In the genomic region with DNA sequence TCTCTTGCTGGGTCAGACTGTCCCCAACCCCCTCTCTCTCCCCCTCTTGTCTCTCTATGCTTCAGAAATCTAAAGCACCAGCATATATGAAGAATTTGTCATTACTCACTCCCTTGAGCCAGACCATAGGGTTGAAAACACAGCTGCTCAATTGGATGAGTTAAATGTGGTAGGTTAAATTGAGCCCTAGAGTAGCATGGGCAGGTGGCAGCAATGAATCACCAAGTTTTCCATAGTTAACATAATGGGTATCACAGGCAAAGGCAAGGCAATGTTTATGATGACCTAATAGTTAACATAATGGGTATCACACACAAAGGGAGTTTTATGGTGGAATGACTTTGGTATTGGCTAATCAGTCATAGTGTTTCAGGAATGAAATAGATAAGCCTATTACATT, we compare ENCODE assay signal across 25 mouse cellular contexts.
"Had no signal": no experiment of that assay in that cellular context is flagged by ENCODE, and none has a peak within 500 bp of the region (broad histone marks: within the 10 kb centered on the region; RNA-seq: fewer than 3 reads in every experiment).

No protein-coding gene starts in this region.

- H3K9me3 ChIP-seq: heart, embryonic 13.5 days; heart, embryonic 15.5 days; hindbrain, embryonic 13.5 days; hindbrain, embryonic 15.5 days; kidney, embryonic 15.5 days; limb, embryonic 13.5 days; limb, embryonic 15.5 days; liver, embryonic 12.5 days had no signal

- H3K36me3 ChIP-seq: heart, embryonic 13.5 days; heart, embryonic 15.5 days; hindbrain, embryonic 13.5 days; hindbrain, embryonic 15.5 days; kidney, embryonic 15.5 days; limb, embryonic 13.5 days; limb, embryonic 15.5 days; liver, embryonic 12.5 days had no signal

- H3K4me3 ChIP-seq: heart, adult 2 months; heart, embryonic 13.5 days; heart, embryonic 15.5 days; hindbrain, embryonic 13.5 days; hindbrain, embryonic 15.5 days; kidney, embryonic 15.5 days; limb, embryonic 13.5 days; limb, embryonic 15.5 days; liver, embryonic 12.5 days had no signal

- H3K27ac ChIP-seq: heart, adult 2 months; heart, embryonic 13.5 days; heart, embryonic 15.5 days; hindbrain, embryonic 13.5 days; hindbrain, embryonic 15.5 days; hindbrain, postnatal 0 days; kidney, embryonic 15.5 days; kidney, postnatal 0 days; limb, embryonic 13.5 days; limb, embryonic 15.5 days; liver, embryonic 12.5 days; liver, embryonic 14.5 days had no signal

- H3K4me2 ChIP-seq: heart, embryonic 11.5 days; heart, embryonic 13.5 days; heart, embryonic 15.5 days; hindbrain, embryonic 13.5 days; hindbrain, embryonic 15.5 days; kidney, embryonic 15.5 days; limb, embryonic 13.5 days; limb, embryonic 15.5 days; liver, embryonic 12.5 days had no signal

- DNase-seq: gastrocnemius, postnatal 14 days; gastrocnemius, postnatal 36 days; heart, adult 11 months; heart, adult 2 months; heart, postnatal 14 days; heart, postnatal 36 days; kidney, adult 11 months; kidney, adult 2 months; kidney, adult 9 months; kidney, postnatal 14 days; kidney, postnatal 36 days; layer of hippocampus, adult 9-11 months; layer of hippocampus, postnatal 36 days had no signal

- H3K4me1 ChIP-seq: heart, embryonic 13.5 days; heart, embryonic 15.5 days; hindbrain, embryonic 13.5 days; hindbrain, embryonic 15.5 days; kidney, embryonic 15.5 days; limb, embryonic 13.5 days; limb, embryonic 15.5 days; liver, embryonic 12.5 days had no signal

- H3K27me3 ChIP-seq: heart, embryonic 13.5 days; heart, embryonic 15.5 days; hindbrain, embryonic 13.5 days; hindbrain, embryonic 15.5 days; kidney, embryonic 15.5 days; limb, embryonic 13.5 days; limb, embryonic 15.5 days; liver, embryonic 12.5 days had no signal

- H3K9ac ChIP-seq: heart, embryonic 13.5 days; heart, embryonic 15.5 days; hindbrain, embryonic 13.5 days; hindbrain, embryonic 15.5 days; kidney, embryonic 15.5 days; limb, embryonic 13.5 days; limb, embryonic 15.5 days; liver, embryonic 12.5 days; liver, embryonic 14.5 days had no signal
